Mouse (Mus musculus) limb, embryonic 11.5 days (tissue): ENCODE results near the gene Eef1b2. TPM values are rescaled to one million over a fixed set of nuclear protein-coding genes. Genes with fewer than 3 reads are reported as not detected.

Experiments used
- microRNA-seq: library from miRNA; unstranded; fragments of <30 nt; microRNA quantifications from one replicate; pipeline ENCODE4, GENCODE M21; 2016
- polyA plus RNA-seq: library from polyadenylated mRNA; unstranded; fragments of >200 nt; fragmentation: Nextera tagmentation; extraction: Ambion mirVana; gene quantifications from 2 replicates; pipeline ENCODE4 v1.2.1, GENCODE M21; 2014

The Eef1b2 gene
- polyA plus RNA-seq, 1 experiment from 2014 or later, result 703 TPM

Small RNAs within 50 kb of the gene (microRNA-seq; reads per million reads assigned to microRNA genes)
- gene Gm24557, result not detected
- gene Gm27512, result not detected

Other genes starting within 250 kb of the Eef1b2 start
- gene Ino80d, start 62.2 kb upstream of the Eef1b2 start, polyA plus RNA-seq, result 8.4 and 9.7 TPM in 2 replicates
- 148 and 154 TPM in 2 replicates for gene Ndufs1, start within 50 bp of the Eef1b2 start, polyA plus RNA-seq
- 0.09 TPM in 1 of 2 replicates, not detected in the other for gene Gpr1, start 37.7 kb downstream of the Eef1b2 start, polyA plus RNA-seq
- 11.3 and 11.4 TPM in 2 replicates for gene Zdbf2, start 96.4 kb downstream of the Eef1b2 start, polyA plus RNA-seq